Mouse (Mus musculus) E14TG2a.4 (cell line): ENCODE results near the gene Ggn.
"Not testable (repeated sequence)": the region's sequence is repeated elsewhere in the genome, so short reads cannot be mapped to it uniquely, and the experiment has no call there.

Experiments used
- H3K27me3 ChIP-seq: 2 replicates; pipeline ENCODE4 v1.6.1; 2014; ENCODE audit warnings: low read length, control low read depth; ENCODE audit not compliant: insufficient read depth
- H3K36me3 ChIP-seq: 2 replicates; pipeline ENCODE4 v1.6.1; 2014; ENCODE audit warnings: low read length, control low read depth; ENCODE audit not compliant: insufficient read depth
- H3K4me1 ChIP-seq: replicated peaks from 2 replicates; pipeline ENCODE4 v1.6.1; 2014; ENCODE audit warnings: low read depth, low read length, control low read depth
- H3K4me3 ChIP-seq: replicated peaks from 2 replicates; pipeline ENCODE4 v1.5.1; 2014; ENCODE audit warnings: mild to moderate bottlenecking, low read length
- H3K9me3 ChIP-seq: 2 replicates; pipeline ENCODE4 v1.6.1; 2014; ENCODE audit warnings: low read length, control low read depth
- CTCF ChIP-seq: conservative IDR thresholded peaks from 2 replicates; pipeline ENCODE4 v1.5.1; 2014; ENCODE audit warnings: low read length
- NANOG ChIP-seq: IDR thresholded peaks from 2 replicates; pipeline ENCODE4 v1.6.1; 2014; ENCODE audit warnings: borderline replicate concordance, low read length, mixed read lengths
- POU5F1 ChIP-seq: IDR thresholded peaks from 2 replicates; pipeline ENCODE4 v1.6.1; 2014; ENCODE audit warnings: low read length, borderline replicate concordance

The Ggn gene

DNA sequence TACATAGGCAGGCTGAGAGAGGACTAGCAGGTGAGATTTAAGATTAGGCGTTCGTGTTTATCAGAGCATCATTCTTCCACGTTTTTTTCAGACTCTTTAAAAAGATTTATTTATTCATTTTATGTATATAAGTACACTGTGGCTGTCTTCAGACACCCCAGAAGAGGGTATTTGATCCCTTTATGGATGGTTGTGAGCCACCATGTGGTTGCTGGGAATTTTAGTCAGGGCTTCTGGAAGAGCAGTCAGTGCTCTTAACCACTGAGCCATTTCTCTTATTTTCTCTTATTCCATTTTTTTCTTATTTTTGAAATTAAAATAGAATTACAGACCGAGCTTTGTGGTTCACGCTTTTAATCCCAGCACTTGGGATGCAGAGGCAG lies 10.8 kb downstream of the Ggn start:
- TF ChIP-seq CTCF (no peak), POU5F1 (no peak), NANOG (no peak)
- Histone ChIP-seq H3K36me3 (peaks cover 29% of the 10 kb centered on the region), H3K4me3 (peak overlapping the region; percentile 39; the same call in 1 of the 2 replicates), H3K9me3 (no peaks in the 10 kb centered on the region), H3K4me1 (peaks cover 32% of the 10 kb centered on the region), H3K27me3 (no peaks in the 10 kb centered on the region)

- Histone ChIP-seq H3K36me3 (peaks cover 24% of the 10 kb centered on the region), H3K4me1 (peaks cover 32% of the 10 kb centered on the region)
- not testable (repeated sequence) for H3K27me3 ChIP-seq, H3K4me3 ChIP-seq, H3K9me3 ChIP-seq
Measured at GRCm38 (mm10) chr7:29181323-29181722, 11.3 kb downstream of the Ggn start.

DNA sequence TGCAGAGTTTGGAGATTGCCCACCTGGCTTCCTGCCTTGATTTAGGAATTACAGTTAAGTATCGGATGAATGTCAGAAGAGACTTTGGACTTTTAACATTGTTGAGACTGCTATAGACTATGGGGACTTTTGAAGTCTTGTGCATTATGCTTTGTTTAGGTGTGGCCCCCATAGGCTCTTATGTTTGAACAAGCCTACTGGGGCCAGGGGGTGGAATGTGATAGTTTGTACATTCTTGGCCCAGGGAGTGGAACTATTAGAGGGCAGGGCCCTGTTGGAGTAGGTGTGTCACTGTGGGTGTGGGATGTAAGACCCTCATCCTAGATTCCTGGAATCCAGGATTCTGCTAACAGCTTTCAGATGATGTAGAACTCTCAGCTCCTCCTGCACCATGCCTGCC lies 24.2 kb downstream of the Ggn start:
- H3K27me3 ChIP-seq, H3K36me3 ChIP-seq, H3K4me3 ChIP-seq, H3K9me3 ChIP-seq, H3K4me1 ChIP-seq: not testable (repeated sequence)

DNA sequence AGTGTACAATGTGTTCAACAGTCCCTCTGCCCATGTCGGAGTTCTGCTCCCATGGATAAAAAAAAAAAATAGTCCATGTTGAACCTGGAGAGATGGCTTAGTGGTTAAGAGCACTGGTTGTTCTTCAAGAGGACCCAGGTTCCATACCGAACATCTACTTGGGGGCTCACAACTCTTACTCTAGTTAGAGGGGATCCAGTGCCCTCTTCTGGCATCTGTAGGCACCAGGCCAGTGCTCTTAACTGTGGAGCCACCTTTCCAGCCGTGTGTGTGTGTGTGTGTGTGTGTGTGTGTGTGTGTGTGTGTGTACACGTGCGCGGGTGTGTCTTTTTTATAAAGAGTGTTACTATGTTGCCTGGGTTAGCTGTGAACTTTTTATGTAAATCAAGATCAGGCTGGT lies 32.6 kb downstream of the Ggn start:
- Histone ChIP-seq H3K4me3 (no peak overlapping the region), H3K9me3 (no peaks in the 10 kb centered on the region), H3K4me1 (no peaks in the 10 kb centered on the region), H3K36me3 (no peaks in the 10 kb centered on the region), H3K27me3 (no peaks in the 10 kb centered on the region)
- no peak for TF ChIP-seq CTCF

DNA sequence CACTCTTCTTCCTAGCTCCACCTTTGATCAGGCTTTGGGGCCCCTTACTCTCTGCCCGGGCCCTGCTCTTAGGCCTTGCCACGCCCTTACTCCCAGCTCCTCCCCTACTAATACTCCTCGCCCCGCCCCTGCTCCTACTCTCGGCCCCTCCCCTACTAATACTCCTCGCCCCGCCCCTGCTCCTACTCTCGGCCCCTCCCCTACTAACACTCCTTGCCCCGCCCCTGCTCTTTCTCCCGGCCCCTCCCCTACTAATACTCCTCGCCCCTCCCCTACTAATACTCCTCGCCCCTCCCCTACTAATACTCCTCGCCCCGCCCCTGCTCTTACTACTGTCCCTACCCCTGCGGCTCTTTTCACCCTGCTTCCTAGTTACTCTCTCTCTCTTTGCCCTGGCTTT lies 41.0 kb downstream of the Ggn start:
- peaks cover 11% of the 10 kb centered on the region for H3K9me3 ChIP-seq
- peak overlapping the region; percentile 67 for H3K4me3 ChIP-seq
- not testable (repeated sequence) for H3K27me3 ChIP-seq, H3K36me3 ChIP-seq
- H3K4me1 ChIP-seq, result peaks cover 24% of the 10 kb centered on the region

- H3K9me3 ChIP-seq, result peaks cover 17% of the 10 kb centered on the region
- H3K4me3 ChIP-seq, result peak overlapping the region; percentile 67
Measured at GRCm38 (mm10) chr7:29211415-29212198, 41.6 kb downstream of the Ggn start.

DNA sequence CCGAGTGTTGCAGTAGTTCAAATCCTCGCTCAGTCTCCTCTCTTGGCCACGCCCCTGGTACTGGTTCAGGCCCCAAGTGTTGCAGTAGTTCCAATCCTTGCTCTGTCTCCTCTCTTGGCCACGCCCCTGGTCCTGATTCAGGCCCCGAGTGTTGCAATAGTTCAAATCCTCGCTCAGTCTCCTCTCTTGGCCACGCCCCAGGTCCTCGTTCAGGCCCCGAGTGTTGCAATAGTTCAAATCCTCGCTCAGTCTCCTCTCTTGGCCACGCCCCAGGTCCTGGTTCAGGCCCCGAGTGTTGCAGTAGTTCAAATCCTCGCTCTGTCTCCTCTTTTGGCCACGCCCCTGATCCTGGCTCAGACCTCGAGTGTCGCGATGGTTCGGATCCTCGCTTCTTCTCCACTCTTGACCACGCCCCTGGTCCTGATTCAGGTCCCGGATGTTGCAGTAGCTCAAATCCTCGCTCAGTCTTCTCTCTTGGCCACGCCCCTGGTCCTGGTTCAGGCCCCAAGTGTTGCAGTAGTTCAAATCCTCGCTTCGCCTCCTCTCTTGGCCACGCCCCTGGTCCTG lies 42.3 kb downstream of the Ggn start:
- TF ChIP-seq CTCF (no peak), NANOG (no peak)
- Histone ChIP-seq H3K9me3 (peaks cover 23% of the 10 kb centered on the region), H3K4me1 (peaks cover 24% of the 10 kb centered on the region), H3K36me3 (no peaks in the 10 kb centered on the region), H3K27me3 (no peaks in the 10 kb centered on the region), H3K4me3 (peak overlapping the region; percentile 67)

More at GRCm38 (mm10) chr7:29211415-29212198, 41.6 kb downstream of the Ggn start:
- TF ChIP-seq NANOG (no peak), CTCF (no peak), POU5F1 (no peak)
- Histone ChIP-seq H3K36me3 (no peaks in the 10 kb centered on the region), H3K4me1 (peaks cover 24% of the 10 kb centered on the region), H3K27me3 (no peaks in the 10 kb centered on the region)

DNA sequence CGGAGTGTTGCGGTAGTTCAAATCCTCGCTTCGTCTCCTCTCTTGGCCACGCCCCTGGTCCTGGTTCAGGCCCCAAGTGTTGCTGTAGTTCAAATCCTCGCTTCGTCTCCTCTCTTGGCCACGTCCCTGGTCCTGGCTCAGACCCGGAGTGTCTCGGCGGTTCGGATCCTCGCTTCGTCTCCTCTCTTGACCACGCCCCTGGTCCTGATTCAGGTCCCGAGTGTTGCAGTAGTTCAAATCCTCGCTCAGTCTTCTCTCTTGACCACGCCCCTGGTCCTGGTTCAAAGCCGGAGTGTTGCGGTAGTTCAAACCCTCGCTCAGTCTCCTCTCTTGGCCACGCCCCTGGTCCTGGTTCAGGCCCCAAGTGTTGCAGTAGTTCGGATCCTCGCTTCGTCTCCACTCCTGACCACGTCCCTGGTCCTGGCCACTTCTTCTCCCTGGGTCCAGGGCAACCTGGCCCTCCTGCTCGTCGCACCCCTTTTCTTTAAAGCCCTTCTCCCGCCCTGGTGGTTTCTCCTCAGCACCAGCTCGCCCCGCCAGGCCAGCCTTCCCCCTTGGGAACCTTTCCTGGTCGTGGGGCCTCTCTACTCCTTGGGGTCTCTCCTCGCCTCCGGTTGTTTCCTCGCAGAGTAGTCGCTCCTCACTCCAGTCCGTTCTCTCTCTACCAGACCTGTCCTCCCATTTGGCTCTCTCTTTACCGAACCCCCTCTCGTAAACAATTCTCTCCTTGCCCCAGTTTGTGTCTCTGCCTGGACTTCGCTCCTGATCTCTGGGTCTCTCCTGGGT lies 43.0 kb downstream of the Ggn start:
- peaks cover 24% of the 10 kb centered on the region for H3K4me1 ChIP-seq
- H3K27me3 ChIP-seq, H3K36me3 ChIP-seq: not testable (repeated sequence)
- H3K4me3 ChIP-seq, result peak overlapping the region; percentile 55
- peaks cover 30% of the 10 kb centered on the region for H3K9me3 ChIP-seq

DNA sequence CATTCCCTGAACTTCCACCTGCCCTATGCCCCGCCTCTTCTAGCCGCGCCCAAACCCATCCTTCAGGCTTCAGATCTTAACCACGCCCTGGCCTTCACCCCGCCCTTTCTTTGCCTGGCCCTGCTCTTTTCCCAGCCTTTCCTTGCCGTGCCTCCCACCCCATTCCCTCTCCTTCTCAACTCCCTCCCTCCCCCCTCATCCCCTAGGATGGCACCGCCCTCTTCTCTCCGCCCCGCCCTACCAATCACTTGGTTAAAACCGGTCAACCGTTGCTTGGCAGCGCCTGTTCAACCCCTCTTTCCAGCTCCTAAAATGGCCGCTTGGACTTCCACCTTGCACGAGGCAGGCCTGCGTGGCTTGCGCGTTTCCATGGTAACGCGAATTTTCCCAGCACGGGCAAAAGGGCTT lies 43.7 kb downstream of the Ggn start, which contains the start of gene Catsperg1:
Gene Catsperg1, minus strand, starts transcription at position 361 of the 408 bp plus-strand sequence.
- Histone ChIP-seq H3K27me3 (no peaks in the 10 kb centered on the region), H3K4me1 (peaks cover 24% of the 10 kb centered on the region), H3K36me3 (no peaks in the 10 kb centered on the region), H3K4me3 (peak within 1 kb of the TSS; percentile 55), H3K9me3 (peaks cover 36% of the 10 kb centered on the region)
- TF ChIP-seq POU5F1 (no peak), NANOG (no peak), CTCF (no peak)
